Mouse (Mus musculus) stomach, embryonic 14.5 days (tissue): ENCODE data around the gene Zfp229. TPM values are rescaled to one million over a fixed set of nuclear protein-coding genes. Genes with fewer than 3 reads are reported as not detected.

Source experiments
- polyA plus RNA-seq: library from polyadenylated mRNA; unstranded; fragments of >200 nt; fragmentation: Nextera tagmentation; extraction: Ambion mirVana; gene quantifications from 2 replicates; pipeline ENCODE4 v1.2.1, GENCODE M21; 2014

Zfp229 gene
- polyA plus RNA-seq, 1 experiment from 2014 or later = 7.0 TPM

Other genes with a start within 250 kb of the Zfp229 start
- 13.1 and 13.8 TPM in 2 replicates for gene Zfp53, start 241.8 kb upstream of the Zfp229 start, polyA plus RNA-seq
- 4.0 and 4.9 TPM in 2 replicates for gene Zfp52, start 195.3 kb upstream of the Zfp229 start, polyA plus RNA-seq
- 25.3 and 26.6 TPM in 2 replicates for gene Zfp948, start 163.8 kb upstream of the Zfp229 start, polyA plus RNA-seq
- 4.9 and 6.3 TPM in 2 replicates for gene Zfp983, start 80.2 kb upstream of the Zfp229 start, polyA plus RNA-seq
- gene Gm10226, start 38.9 kb upstream of the Zfp229 start, polyA plus RNA-seq = 5.4 and 7.0 TPM in 2 replicates
- 13.1 and 16.5 TPM in 2 replicates for gene Zfp760, start 23.1 kb upstream of the Zfp229 start, polyA plus RNA-seq
- 9.2 and 10.1 TPM in 2 replicates for gene Zfp820, start 115.0 kb downstream of the Zfp229 start, polyA plus RNA-seq
- 9.7 and 10.5 TPM in 2 replicates for gene Zfp995, start 179.1 kb downstream of the Zfp229 start, polyA plus RNA-seq
- gene Zfp942, start 231.7 kb downstream of the Zfp229 start, polyA plus RNA-seq = 27.4 and 27.7 TPM in 2 replicates
- gene Zfp943, start 231.8 kb downstream of the Zfp229 start, polyA plus RNA-seq = 19.2 and 21.3 TPM in 2 replicates